Mouse (Mus musculus): ENCODE measurements at regions not wholly inside any gene's neighbourhood (a gene's known extent, or its start where the extent isn't known, plus 50 kb on each side); places are given as distances from the start of the nearest gene placed in this dataset.

- TF ChIP-seq POLR2A (IDR thresholded peaks at IDR 0.05; ENCODE audit: low read depth, low read length) (no peak), CTCF (conservative IDR thresholded peaks at IDR 0.05; ENCODE audit: insufficient read depth, insufficient read length, low read depth, low read length) (no peak)
Measured at GRCm38 (mm10) chr14:15204284-15204683, 234.5 kb downstream of the Lrrc3b start.
